Mouse (Mus musculus): ENCODE measurements at regions not wholly inside any gene's neighbourhood (a gene's known extent, or its start where the extent isn't known, plus 50 kb on each side); places are given as distances from the start of the nearest gene placed in this dataset.

- no peak for TF ChIP-seq CTCF (IDR thresholded peaks at IDR 0.05; ENCODE audit: low read depth)
- TF ChIP-seq EP300 (optimal IDR thresholded peaks at IDR 0.05): no peak
These were observed 187.1 kb upstream of the Cnr1 start for GRCm38 (mm10) chr4:33737337-33737736.
